Mouse (Mus musculus): ENCODE measurements around the gene Bri3.

DNA sequence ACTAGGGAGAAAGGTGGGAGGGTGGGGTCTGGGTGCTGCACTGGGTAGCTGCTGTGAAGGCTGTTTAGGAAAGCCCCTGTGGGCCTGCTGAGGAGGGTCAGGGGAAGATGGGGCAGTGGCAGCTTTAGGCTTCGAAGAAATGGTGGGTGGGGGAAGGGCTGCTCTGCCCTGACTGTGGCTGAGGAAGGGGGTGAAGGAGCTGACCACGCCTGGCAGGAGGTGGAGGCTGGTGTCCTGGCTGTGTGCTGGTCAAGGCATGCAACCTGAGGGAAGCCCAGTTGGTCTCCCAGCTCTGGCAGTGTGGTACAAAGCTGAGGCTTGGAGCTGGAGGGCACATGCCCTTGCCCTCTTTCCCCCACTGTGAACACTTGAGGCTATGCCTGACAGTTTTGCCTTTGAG lies 14.4 kb downstream of the Bri3 start:
- TF ChIP-seq CTCF (IDR thresholded peaks at IDR 0.05; ENCODE audit: borderline replicate concordance, control insufficient read depth, extremely low read depth, insufficient read depth, low read length, poor library complexity) (no peak), POLR2A (IDR thresholded peaks at IDR 0.05; ENCODE audit: control insufficient read depth, extremely low read depth, insufficient read depth, low read length, poor library complexity) (no peak)

Measured in thymus, adult 2 months (tissue).